Mouse (Mus musculus) WW6 (cell line): ENCODE results near the gene Ctsc.
"Not testable (repeated sequence)": the region's sequence is repeated elsewhere in the genome, so short reads cannot be mapped to it uniquely, and the experiment has no call there.

Experiments
- DNase-seq: peaks from one replicate; pipeline ENCODE4 v3.0.0-alpha.2; 2013; ENCODE audit warnings: low read depth, low spot score

Gene Ctsc

DNA sequence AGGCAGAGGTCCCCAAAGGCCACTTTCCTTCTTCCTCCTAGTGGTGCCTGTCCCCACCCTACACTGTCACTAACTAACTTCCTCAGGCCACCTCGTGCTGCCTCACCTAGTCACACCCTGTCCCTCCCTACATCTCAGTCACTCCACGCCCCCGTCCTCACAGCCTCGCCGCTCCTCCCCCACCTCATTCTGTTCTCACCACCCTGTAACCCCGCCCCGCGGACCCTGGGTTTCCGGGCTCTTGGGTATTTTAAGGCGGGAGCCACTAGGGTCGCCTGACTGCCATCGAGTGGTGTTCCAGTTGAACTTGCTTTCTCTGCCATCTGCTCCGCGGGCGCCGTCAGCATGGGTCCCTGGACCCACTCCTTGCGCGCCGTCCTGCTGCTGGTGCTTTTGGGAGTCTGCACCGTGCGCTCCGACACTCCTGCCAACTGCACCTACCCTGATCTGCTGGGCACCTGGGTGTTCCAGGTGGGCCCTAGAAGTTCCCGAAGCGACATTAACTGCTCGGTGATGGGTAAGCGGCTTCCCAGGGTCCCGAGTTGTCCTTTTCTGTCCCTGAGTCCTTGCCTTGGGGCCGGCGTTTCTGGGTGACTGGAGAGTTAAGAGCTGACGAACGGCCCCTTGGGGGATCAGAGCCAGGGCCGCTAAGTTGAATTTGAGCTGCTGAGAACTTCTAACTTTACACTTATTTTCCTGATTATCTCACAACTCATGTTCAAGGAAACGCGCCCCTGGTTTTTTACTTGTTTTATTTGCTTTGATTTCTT is at the start of gene Ctsc:
Gene Ctsc (plus strand): TSS at position 228 of the 770 bp plus-strand sequence.
- peak; percentile 63 for DNase-seq

DNA sequence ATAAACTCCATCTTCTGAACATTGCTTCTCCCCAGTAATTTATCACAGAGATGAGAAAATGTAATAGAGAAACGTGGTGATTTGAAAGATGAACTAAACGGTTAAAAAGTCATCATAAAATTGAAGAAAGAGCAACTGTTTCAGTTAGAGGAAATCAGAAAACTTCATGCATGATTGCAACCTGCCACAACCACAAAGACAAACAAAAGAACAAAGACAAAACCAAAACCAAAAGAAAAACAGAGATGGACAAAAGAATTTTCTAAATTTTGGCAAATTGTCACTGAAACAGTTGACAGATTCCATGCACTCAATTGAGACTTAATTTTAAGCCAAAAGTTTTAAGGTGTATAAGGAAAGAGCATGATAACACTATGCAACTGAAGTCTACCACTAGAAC is 48.8 kb upstream of the Ctsc start:
- DNase-seq: no peak

- no peak for DNase-seq
These were observed 47.8 kb upstream of the Ctsc start for GRCm38 (mm10) chr7:88230121-88230520.

DNA sequence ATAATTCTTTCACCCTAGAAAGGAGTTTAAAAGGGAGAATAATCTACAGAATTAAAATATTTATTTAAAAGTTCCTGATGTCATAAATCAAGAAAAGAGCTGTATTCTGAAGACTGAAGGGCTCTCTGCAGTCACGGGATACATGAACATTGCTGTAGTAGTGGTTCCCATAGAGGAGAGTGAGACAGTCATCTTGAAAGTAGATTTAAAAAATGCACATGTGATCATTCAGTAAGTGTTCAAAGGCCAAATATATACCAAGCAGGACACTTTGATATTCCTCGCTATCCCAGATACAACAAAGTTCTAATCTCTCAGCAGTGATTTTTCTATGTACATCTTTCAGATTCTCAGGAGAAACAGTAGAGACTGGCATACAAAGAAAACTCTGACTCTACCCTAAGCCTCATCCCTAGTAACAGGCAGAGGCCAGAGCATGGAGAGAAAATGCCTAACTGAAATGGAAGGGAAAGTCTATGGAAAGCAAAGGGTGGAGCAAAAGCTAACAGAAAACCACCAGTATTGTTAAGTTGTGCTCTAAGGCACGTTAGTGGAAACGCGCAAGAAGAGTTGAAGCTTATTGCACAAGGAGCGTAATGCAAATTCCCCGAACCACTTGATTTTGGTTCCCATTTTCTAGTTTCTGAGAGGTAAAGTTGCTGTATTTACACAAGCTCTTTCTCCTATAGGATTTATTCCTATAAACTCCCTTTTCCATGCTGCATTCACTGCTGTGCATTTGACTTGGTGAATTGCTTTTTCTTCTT is 46.9 kb upstream of the Ctsc start:
- no peak for DNase-seq

DNA sequence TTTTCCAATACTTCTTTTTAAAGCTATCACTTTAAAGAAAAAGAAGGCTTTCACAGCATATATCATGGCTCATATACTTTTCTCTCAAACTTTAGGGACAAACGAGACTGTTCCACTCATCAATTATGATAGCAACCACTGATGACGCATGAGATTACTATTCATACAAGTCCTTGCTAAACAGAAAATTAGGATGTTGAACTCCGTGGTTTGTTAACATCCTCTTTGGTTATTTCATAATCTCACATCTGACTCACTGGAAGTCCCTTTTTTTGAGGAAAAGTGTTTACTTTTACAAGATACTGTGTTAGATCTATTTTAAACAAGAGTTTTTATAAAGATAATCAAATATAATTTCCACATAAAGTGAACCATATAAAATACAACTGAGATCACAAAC is 34.8 kb upstream of the Ctsc start:
- DNase-seq: no peak

DNA sequence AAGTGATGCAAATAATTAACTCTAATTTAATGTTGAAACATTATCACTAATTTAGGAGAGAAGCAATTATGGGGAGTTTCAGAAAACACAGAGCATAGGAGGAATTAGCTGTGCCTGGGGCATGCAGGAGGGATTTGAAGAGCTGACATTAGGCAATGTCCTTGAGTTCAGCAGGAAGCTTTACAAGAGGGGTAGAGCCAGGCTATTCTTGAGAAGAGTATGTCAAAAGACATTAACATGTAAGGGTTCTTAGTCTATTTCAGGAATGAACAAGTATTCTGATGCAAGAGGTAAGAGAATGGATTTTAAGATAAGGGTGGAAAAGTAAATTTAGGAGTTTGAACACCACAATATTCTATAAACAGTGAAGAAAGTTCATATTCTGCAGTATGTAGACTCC is 33.4 kb upstream of the Ctsc start:
- no peak for DNase-seq

DNA sequence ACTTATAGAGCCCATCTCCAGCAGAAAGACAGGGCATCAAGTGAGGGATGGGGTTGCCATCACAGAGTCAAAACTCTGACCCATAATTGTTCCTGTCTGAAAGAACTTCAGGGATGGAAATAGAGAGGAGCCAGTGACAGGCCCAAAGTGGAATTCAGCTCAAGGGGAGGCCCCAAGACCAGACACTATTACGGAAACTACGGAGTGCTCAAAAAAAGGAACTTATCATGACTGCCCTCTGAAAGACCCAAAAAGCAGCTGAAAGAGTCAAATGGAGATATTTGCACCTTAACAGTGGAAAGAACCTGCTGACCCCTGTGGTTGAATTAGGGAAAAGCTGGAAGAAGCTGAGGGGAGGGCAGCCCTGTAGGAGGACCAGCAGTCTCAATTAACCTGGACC is 27.5 kb upstream of the Ctsc start:
- not testable (repeated sequence) for DNase-seq

DNA sequence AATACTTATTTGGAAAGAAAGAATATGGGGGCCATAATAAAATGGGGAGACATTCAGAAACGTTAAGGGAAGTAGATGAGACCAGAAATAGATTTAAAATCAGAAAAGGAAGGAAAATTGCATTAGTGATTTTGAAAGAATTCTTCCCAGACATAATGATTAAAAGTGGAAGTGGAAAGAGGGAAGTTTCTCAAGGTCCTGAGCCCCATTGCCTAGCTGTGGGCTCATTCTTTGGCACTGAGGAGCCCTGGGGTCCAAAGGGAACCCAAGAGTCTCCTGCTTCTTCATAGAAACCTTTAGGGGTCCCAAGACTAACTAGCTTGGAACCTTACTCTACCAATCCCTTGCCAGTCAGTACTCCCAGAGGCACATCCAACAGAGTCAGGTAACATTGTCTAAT is 26.4 kb upstream of the Ctsc start:
- DNase-seq: no peak

DNA sequence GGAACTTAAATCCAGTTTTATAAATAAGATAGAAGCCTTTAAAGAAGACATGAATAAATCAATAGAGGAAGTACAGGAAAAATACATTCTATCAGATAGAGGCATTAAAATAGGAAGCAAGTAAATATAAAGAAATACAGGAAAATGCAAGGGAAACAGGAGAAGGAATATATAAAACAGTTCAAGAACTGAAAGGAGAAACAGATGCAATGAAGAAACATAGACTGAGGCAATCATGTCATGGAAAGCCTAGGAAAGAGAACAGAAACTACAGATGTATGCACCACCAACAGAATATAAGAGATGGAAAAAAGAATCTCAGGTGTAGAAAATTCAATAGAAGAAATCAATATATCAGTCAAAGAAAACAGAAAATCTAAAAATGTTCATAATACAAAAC is 25.8 kb upstream of the Ctsc start:
- DNase-seq: no peak

DNA sequence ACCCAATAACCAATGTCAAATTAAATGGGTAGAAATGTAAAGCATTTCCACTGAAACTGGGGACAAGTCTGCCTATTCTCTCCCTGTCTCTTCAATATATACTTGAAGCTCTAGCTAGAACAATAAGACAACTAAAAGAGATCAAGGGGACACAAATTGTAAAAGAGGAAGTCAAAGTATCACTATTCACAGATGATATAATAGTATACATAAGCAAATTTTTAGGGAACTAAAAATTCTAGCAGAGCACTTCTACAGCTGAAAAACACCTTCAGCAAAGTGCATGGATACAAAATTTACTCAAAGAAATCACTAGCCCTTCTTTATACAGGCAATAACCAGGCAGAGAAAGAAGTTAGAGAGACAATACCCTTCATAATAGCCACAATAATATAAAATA is 23.0 kb upstream of the Ctsc start:
- DNase-seq: no peak

DNA sequence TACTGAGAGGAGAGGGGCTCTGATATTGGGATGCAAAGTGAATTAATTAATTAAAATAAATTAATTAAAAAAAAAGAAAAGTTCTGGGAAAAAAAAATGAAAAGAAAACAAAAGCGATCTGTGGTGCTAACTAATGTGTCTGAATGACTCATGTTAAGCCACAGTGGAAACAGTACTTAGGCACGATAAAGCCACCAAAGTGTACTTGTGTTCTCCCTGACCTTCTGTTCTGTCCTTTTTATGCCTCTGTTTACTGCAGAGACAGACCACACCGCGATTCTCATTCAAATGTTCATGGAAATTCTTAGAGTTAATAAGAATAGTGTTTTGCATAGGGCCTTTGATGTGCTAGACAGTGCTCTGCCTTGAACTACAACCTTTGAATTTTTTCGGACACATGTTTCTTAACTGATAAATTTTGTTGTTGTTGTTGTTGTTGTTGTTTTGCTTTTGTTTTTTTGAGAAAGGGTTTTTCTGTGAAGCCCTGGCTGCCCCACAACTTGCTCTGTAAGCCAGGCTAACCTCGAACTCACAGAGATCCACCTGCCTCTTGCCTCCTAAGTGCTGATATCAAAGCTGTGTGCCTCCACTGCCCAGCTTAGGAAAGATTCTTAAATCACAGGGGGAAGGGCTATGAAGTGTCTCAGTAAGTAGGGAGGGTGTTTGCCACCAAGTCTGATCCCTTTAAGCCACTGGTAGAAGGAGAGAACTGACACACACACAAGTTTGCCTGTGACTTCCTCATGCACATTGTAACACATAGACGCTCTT is 18.5 kb upstream of the Ctsc start:
- no peak for DNase-seq

- no peak for DNase-seq
These were observed 16.1 kb upstream of the Ctsc start for GRCm38 (mm10) chr7:88261799-88262198.

- DNase-seq: no peak
These were observed 13.0 kb upstream of the Ctsc start for GRCm38 (mm10) chr7:88264861-88265260.

GRCm38 (mm10) chr7:88269913-88270312 is 8.0 kb upstream of the Ctsc start:
- DNase-seq: no peak

GRCm38 (mm10) chr7:88271531-88271930 is 6.4 kb upstream of the Ctsc start:
- DNase-seq: no peak

GRCm38 (mm10) chr7:88276914-88277765 is 745 bp upstream of the Ctsc start:
- no peak for DNase-seq

DNA sequence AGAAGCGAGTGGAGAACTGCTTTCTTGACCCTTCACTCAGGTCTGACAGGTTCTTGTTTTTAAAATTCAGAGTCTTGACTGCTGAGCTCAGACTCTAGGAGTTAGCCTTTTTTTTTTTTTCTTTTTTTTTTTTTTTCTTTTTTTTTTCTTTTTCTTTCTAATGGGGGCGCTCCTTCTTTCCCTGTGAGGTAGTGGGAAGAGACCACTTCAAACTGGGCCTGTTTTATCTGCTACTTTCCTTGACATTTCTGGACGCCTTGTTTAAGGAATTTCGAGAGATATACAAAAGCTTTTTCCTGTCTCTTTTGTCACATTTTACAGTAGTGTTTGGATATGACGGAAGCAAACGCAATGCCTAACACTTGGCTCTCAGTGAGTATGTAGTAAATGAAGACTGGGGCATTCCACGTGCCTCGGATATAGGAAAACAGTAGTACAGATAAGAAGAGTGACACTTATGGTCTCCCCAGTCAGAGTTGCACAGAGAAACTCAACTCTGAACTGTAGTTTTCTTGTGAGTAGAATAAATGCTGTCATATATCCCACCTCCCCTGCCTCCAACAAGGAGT is 827 bp downstream of the Ctsc start:
- DNase-seq: no peak

- no peak for DNase-seq
These were observed 7.4 kb downstream of the Ctsc start for GRCm38 (mm10) chr7:88285276-88285675.

DNA sequence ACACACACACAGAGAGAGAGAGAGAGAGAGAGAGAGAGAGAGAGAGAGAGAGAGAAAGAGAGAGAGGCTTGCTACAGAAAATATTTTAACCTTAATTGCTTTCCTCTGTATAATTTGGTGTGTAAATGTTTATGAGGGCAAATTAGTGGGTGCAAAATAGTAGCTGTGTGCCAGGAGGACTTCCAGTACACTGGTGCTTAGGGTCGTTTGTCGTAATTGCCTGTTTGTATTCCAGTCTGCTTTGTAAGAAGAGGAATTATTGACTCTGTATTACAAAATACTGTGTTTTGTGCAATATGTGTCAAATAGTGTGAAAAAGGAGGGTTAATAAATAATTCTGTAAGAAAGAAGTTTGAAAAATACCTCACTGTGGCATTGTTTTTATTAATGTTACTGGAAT is 13.2 kb downstream of the Ctsc start:
- DNase-seq: no peak

DNA sequence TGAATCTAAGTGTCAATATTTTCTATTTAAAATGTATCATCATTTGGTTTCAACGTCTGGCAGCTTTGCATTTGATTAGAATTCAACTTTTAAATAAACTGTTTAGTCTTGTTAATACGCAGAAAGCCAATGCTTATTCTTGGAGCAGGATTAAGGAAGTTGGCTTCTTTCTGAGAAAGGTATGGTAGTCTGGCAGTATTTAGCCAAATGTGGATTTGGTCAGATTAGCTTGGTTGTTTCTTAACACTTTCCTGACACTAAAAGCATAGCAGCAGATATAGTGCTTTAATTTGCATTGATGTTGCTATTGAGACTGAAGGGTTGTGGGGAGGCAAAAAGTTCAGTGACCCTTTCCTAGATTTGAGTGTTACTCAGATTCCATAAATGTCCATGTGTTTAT is 14.2 kb downstream of the Ctsc start:
- no peak for DNase-seq

DNA sequence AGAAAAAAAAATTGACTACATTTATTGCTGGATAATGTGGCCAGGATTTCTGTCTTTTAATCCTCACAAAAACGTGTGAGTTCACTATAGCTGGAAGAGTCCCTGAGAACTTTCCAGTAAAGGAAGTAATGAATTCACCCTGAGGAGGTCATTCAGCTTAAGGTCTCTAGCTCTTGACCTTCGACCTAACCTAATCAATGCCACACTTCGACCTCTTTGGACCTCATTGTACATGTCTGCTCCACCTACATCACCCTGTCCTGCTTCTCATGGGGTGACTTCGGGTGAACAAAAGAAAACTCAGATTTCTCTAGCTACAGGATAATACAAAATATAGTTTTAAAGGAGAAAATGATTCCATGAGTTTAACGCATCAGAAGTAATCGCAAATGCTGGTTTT is 16.0 kb downstream of the Ctsc start:
- no peak for DNase-seq
